Mouse (Mus musculus): ENCODE measurements around the gene Nrgn.

The Nrgn gene

GRCm38 (mm10) chr9:37530031-37530887, 22.4 kb downstream of the Nrgn start:
- DNase-seq (ENCODE audit: low read depth, low spot score), result peak; percentile 72

- no peak for DNase-seq (ENCODE audit: low read depth, low spot score)
These were observed 24.3 kb downstream of the Nrgn start for GRCm38 (mm10) chr9:37528225-37528970.

- DNase-seq (ENCODE audit: low read depth, low spot score), result peak; percentile 45
These were observed 25.1 kb downstream of the Nrgn start, which contains the start of gene Esam for GRCm38 (mm10) chr9:37527396-37528224. Esam (plus strand) TSS chr9:37528078.

GRCm38 (mm10) chr9:37526443-37527395, 26.0 kb downstream of the Nrgn start:
- peak; percentile 39 for DNase-seq (ENCODE audit: low read depth, low spot score)

GRCm38 (mm10) chr9:37525461-37525860, 27.2 kb downstream of the Nrgn start:
- DNase-seq (ENCODE audit: low read depth, low spot score), result no peak

- DNase-seq (ENCODE audit: low read depth, low spot score), result no peak
These were observed 32.7 kb downstream of the Nrgn start for GRCm38 (mm10) chr9:37519995-37520394.

- no peak for DNase-seq (ENCODE audit: low read depth, low spot score)
These were observed 33.7 kb downstream of the Nrgn start for GRCm38 (mm10) chr9:37518991-37519390.

- DNase-seq (ENCODE audit: low read depth, low spot score), result no peak
These were observed 35.2 kb downstream of the Nrgn start for GRCm38 (mm10) chr9:37517467-37517866.

- DNase-seq (ENCODE audit: low read depth, low spot score), result no peak
These were observed 38.2 kb downstream of the Nrgn start for GRCm38 (mm10) chr9:37514456-37514855.

- peak; percentile 67 for DNase-seq (ENCODE audit: low read depth, low spot score)
These were observed 40.6 kb downstream of the Nrgn start for GRCm38 (mm10) chr9:37512097-37512496.

- no peak for DNase-seq (ENCODE audit: low read depth, low spot score)
These were observed 46.7 kb downstream of the Nrgn start for GRCm38 (mm10) chr9:37506023-37506422.

- DNase-seq (ENCODE audit: low read depth, low spot score), result peak; percentile 78
These were observed 48.4 kb downstream of the Nrgn start for GRCm38 (mm10) chr9:37504348-37504747.

GRCm38 (mm10) chr9:37501170-37501569, 51.5 kb downstream of the Nrgn start:
- DNase-seq (ENCODE audit: low read depth, low spot score), result no peak

GRCm38 (mm10) chr9:37500201-37500600, 52.5 kb downstream of the Nrgn start:
- peak; percentile 41 for DNase-seq (ENCODE audit: low read depth, low spot score)

- DNase-seq (ENCODE audit: low read depth, low spot score), result no peak
These were observed 56.4 kb downstream of the Nrgn start for GRCm38 (mm10) chr9:37496325-37496724.

GRCm38 (mm10) chr9:37495761-37496160, 56.9 kb downstream of the Nrgn start:
- DNase-seq (ENCODE audit: low read depth, low spot score), result no peak
